Mouse (Mus musculus) megakaryocyte-erythroid progenitor cell, adult 5-6 weeks (primary cell): ENCODE measurements at regions not wholly inside any gene's neighbourhood (a gene's known extent, or its start where the extent isn't known, plus 50 kb on each side); places are given as distances from the start of the nearest gene placed in this dataset.

Experiments used
- ATAC-seq: replicated peaks from 2 replicates; pipeline ENCODE4 v1.8.0; 2016; ENCODE audit warnings: mild to moderate bottlenecking, inconsistent platforms; ENCODE audit not compliant: severe bottlenecking, poor library complexity, low FRiP score, low TSS enrichment

- ATAC-seq, result no peak
Measured at GRCm38 (mm10) chr1:124756721-124757120, 678.8 kb downstream of the Actr3 start.

GRCm38 (mm10) chr1:124739777-124740176, 694.4 kb upstream of the Dpp10 start:
- no peak for ATAC-seq

GRCm38 (mm10) chr1:124730364-124730763, 685.0 kb upstream of the Dpp10 start:
- ATAC-seq, result no peak

- ATAC-seq, result 0 out of 2 replicates have a peak, but pooled peaks have one; percentile 59
Measured at GRCm38 (mm10) chr1:124718065-124718464, 672.7 kb upstream of the Dpp10 start.

GRCm38 (mm10) chr1:124706246-124706645, 660.9 kb upstream of the Dpp10 start:
- no peak for ATAC-seq

GRCm38 (mm10) chr1:124674420-124674819, 629.1 kb upstream of the Dpp10 start:
- no peak for ATAC-seq

GRCm38 (mm10) chr1:124652872-124653271, 607.5 kb upstream of the Dpp10 start:
- no peak for ATAC-seq

GRCm38 (mm10) chr1:124652251-124652861, 607.0 kb upstream of the Dpp10 start:
- ATAC-seq, result no peak

- ATAC-seq, result no peak
Measured at GRCm38 (mm10) chr1:124635246-124635768, 589.9 kb upstream of the Dpp10 start.

GRCm38 (mm10) chr1:124630084-124630483, 584.7 kb upstream of the Dpp10 start:
- ATAC-seq, result no peak

GRCm38 (mm10) chr1:124584620-124585019, 539.3 kb upstream of the Dpp10 start:
- ATAC-seq, result no peak
